Mouse (Mus musculus) adrenal gland (tissue): ENCODE results near the gene Fam151a.

Experiments
- intact Hi-C: fragments of 180-260 bp; cut with DNase I; formaldehyde crosslinking; loops from one replicate; pipeline ENCODE4 v1.15.1; 2025
- long read RNA-seq, 2 experiments: library from polyadenylated mRNA; unstranded; transcript quantifications; one replicate each; pipeline ENCODE4 v2.0.0; 2020; ENCODE audit warnings: borderline replicate concordance in 1 of 2; ENCODE audit not compliant: insufficient replicate concordance in 1 of 2

The Fam151a gene
- long read RNA-seq, experiment 1: 0 reads
- long read RNA-seq, experiment 2: 0 reads

GRCm38 (mm10) chr4:106733636-106734035 is at the start of gene Fam151a:
TSS of gene Fam151a (plus strand) at chr4:106733889.
- intact Hi-C loops: loop anchor here (10.0 kb wide), 1 partner anchor 161 kb away; no protein-coding TSS in a partner anchor

- intact Hi-C loops: no loop called here
Measured at GRCm38 (mm10) chr4:106688636-106689296, 44.9 kb upstream of the Fam151a start.

DNA sequence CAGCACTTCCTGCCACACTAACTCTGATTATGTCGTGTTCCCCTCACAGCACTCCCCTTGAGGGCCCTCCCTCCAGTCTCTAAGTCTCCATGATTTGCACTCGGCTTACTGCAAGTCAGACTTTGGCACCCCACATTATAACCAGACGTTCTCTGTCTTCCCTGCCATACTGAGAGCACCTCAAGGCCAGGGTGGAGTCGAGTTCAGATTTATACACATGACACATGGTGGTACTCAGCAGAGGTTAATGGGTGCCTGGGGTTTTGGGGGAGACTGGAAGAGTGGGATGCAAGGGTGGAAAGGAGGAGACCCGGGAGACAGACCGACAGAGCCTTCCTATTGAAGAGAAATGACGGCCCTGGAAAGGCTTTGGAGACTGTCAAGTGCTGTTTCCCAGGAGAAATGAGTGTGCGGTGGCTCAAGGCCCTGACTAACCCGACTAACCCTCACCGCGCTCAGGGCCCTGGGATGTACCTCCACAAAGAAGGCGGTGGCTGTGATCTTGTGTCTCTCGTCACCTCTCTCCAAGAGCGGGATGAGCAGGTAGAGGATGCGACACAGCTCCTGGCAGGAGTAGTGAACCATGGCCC is 39.8 kb upstream of the Fam151a start:
- intact Hi-C loops: no loop called here

- intact Hi-C loops: loop anchor here (10.0 kb wide), 1 partner anchor 225 kb away; no protein-coding TSS in a partner anchor
Measured at GRCm38 (mm10) chr4:106699989-106700388, 33.7 kb upstream of the Fam151a start.

DNA sequence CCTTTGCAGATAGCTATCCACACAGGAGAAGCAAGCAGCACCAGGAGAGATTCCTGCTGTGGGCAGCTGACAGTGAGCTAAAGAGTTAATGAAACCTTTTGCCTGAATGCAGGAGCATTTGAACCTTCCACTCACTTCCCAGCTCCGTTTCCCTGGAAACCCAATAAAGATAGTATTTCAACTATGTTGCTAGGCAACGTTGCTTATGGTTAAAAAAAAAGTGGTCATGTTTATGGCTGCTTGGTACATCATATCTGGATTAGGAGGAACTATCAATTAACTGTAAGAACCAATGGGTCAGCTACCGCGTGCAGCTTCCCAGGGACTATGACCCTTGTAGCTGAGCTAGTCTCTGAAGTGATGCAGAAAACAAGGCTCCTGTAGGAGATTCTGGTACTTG is 32.9 kb upstream of the Fam151a start:
- intact Hi-C loops: loop anchor here (10.0 kb wide), 1 partner anchor 226 kb away; no protein-coding TSS in a partner anchor

DNA sequence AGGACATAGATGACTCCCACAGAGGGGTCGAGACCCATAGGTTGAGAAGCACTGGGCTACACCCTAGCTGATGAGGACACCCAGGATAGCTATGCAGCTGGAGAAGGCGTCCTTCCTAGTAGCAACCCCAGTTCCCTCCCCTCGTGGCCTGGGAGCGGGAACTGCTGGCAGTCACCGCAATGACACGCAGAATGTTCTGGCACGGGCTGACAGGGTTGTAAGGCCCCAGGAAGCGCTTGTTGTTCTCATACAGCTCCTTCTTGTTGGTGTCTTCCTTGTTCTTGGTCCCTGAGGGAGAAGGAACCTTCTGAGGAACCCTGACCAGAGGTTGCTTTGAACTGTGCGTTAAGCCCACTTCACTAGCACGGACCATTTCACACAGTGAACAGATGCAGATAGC is 29.7 kb upstream of the Fam151a start:
- intact Hi-C loops: loop anchor here (10.0 kb wide), 1 partner anchor 229 kb away; no protein-coding TSS in a partner anchor

DNA sequence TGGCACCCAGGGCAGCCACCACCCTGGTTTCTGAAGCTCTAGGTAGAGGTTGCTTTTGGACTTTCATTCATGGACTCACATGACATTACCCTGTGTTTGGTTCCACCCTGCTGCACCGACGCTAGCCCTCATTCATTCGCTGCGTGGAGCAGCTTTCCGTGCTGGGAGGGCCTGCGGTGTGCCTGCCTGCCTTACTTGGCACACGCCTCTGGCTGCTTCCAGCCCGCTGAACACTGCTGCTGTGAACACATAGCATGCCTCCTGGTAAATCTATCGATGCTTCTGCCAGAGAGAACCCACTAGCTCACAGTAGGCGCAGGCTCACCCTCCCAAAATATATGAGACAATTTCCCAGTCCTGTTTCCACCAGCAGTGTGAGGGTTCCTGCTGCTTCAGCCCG is 29.3 kb upstream of the Fam151a start:
- intact Hi-C loops: loop anchor here (10.0 kb wide), 1 partner anchor 230 kb away; no protein-coding TSS in a partner anchor

- intact Hi-C loops: loop anchor here (5.0 to 10.0 kb wide), 2 partner anchors 73 to 230 kb away; no protein-coding TSS in a partner anchor
Measured at GRCm38 (mm10) chr4:106705096-106705665, 28.5 kb upstream of the Fam151a start.

DNA sequence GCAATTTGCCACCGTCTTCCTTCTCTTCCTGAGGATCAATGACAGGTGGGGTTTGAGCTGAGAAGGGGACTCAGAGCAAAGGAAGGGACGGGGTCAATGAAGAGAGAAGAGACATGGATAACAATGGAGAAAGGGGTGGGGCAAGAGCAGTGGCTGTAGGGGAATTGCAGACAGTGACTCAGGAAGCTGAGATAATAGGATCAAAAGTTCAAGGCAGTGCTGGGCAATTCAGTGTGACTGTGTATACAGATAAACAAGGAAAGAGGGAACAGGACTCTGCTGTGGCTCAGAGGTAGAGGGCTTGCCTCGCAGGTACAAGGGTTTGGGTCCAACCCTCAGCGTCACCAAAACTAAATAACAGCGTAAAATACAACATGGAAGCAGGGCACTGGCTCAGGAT is 25.7 kb upstream of the Fam151a start:
- intact Hi-C loops: loop anchor here (2.0 to 10.0 kb wide), 3 partner anchors 76 to 233 kb away; no protein-coding TSS in a partner anchor

DNA sequence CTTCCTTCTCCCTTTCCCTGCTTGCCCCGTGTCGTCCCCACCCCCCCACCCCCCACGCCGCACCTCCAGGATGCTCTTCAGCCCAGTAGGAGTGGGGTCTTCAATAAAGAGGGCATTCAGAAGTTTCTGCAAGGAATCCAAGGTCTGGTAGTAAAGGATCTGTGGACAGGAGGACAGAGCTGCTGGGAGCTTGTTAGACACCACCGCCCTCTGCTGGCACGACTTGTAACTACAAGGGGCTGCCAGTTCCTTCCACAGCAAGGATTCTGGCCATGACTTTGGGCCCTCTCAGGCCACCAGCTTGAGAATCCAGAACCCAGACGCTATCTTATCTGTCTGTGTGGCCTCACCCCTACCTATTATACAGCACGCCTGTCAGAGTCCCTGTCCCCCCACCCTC is 25.3 kb upstream of the Fam151a start:
- intact Hi-C loops: loop anchor here (2.0 to 10.0 kb wide), 3 partner anchors 76 to 234 kb away; no protein-coding TSS in a partner anchor

DNA sequence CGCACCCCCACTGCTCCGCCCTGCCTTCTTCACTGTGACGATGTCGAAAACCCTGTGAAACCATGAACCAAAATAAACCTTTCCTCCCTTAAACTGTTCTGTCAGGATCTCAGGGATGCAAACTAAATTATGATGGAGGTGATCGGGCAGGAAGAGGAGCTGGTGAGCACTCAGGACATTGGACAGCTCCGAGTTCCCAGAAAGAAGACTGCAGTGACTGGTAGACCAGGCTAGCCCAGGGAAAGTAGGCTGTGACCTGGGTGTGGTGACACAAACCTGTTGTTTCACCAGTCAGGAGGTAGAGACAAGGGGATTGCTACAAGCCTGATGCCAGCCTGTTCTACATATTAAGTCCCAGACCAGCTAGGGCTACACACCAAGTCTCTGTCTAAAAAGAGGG is 20.1 kb upstream of the Fam151a start:
- intact Hi-C loops: no loop called here

DNA sequence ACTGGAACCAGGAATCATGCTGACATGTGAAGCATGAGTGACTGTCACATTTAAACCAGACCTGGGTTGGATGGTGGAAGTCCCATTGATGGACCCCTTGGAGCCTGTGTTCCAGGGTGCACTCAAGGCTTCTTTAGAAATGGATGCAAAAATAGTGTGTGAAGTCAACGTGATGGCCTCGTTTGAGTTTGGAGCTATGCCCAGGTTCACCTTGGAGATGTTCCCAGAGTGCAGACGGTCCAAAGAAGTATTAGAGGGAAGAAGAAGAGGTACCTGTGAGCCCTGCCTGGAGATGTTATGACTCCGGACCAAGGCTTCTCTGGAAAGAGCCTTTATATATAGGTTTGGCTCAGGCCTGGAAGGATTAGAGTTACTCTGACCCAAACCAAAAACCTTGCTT is 13.1 kb upstream of the Fam151a start:
- intact Hi-C loops: no loop called here

GRCm38 (mm10) chr4:106730814-106731213 is 2.9 kb upstream of the Fam151a start, which contains the start of gene Mroh7:
TSS of gene Mroh7 (minus strand) at chr4:106730925.
- intact Hi-C loops: loop anchor here (10.0 kb wide), 1 partner anchor 164 kb away; no protein-coding TSS in a partner anchor

DNA sequence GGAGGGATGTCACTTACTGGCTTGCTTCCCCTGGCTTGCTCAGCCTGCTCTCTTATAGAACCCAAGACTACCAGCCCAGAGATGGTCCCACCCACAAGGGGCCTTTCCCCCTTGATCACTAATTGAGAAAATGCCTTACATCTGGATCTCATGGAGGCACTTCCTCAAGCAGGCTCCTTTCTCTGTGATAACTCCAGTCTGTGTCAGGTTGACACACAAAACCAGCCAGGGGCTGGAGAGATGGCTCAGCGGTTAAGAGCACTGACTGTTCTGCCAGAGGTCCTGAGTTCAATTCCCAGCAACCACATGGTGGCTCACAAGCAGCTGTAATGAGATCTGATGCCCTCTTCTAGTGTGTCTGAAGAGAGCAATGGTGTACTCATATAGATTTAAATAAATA is 3.2 kb downstream of the Fam151a start:
- intact Hi-C loops: loop anchor here (10.0 kb wide), 1 partner anchor 158 kb away; no protein-coding TSS in a partner anchor

GRCm38 (mm10) chr4:106737904-106738303 is 4.2 kb downstream of the Fam151a start:
- intact Hi-C loops: loop anchor here (10.0 kb wide), 1 partner anchor 157 kb away; no protein-coding TSS in a partner anchor

- intact Hi-C loops: no loop called here
Measured at GRCm38 (mm10) chr4:106745862-106746261, 12.2 kb downstream of the Fam151a start.

GRCm38 (mm10) chr4:106747001-106747580 is 13.4 kb downstream of the Fam151a start:
- intact Hi-C loops: no loop called here

GRCm38 (mm10) chr4:106749699-106750098 is 16.0 kb downstream of the Fam151a start:
- intact Hi-C loops: no loop called here

DNA sequence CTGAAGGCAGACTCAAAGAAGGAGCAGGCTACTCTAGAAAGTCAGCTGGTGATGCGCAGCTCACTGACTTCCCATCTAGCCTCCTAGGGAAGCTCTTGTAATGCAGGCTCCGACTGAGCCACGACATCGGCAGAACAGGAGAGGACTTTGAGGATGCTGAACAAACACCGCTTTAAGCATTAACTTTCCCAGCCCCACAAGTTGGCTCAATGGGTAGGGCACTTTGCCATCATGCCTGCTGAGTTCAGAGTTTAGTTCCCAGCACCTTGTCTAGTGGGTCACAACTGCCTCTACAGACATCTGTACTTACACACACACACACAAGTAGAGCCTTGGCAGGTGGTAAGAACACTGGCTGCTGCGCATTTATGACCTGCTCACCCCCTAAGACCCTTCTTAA is 18.0 kb downstream of the Fam151a start:
- intact Hi-C loops: no loop called here

GRCm38 (mm10) chr4:106764166-106764565 is 30.5 kb downstream of the Fam151a start:
- intact Hi-C loops: no loop called here

DNA sequence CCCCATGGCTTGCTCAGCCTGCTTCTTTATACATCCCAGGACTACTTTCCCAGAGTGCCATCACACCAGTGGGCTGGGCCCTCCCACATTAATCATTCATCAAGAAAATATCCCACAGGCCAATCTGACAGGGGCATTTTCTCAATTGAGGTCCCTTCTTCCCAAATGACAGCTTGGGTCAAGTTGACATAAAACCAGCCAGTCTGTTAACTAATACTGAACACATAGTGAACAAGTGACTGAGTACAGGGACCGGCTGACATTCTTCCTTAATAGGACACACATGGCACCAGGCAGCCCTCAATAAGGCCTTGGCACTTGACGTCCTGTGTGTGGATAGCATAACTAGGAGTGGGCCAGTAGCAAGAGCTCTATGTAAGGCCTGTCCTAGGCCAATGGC is 35.6 kb downstream of the Fam151a start:
- intact Hi-C loops: no loop called here
